Mouse (Mus musculus) brown adipose tissue, adult 24 weeks (tissue): ENCODE results near the gene Foxred2. TPM values are rescaled to one million over a fixed set of nuclear protein-coding genes. Genes with fewer than 3 reads are reported as not detected.
A peak's percentile ranks its signal among the peaks of the same experiment; 100 is the strongest.

Experiments used
- H3K27ac ChIP-seq: fragments of 200-500 bp; replicated peaks from 2 replicates; pipeline ENCODE4 v1.5.1; 2012; ENCODE audit warnings: low read depth, mild to moderate bottlenecking, low read length
- H3K4me1 ChIP-seq: fragments of 200-500 bp; 2 replicates; pipeline ENCODE4 v1.6.1; 2012; ENCODE audit warnings: low read length, mixed read lengths; ENCODE audit not compliant: control insufficient read depth, insufficient read depth, insufficient read length
- H3K4me3 ChIP-seq: fragments of 200-500 bp; 2 replicates; pipeline ENCODE4 v1.5.1; 2012; ENCODE audit warnings: low read depth, mild to moderate bottlenecking, low read length, moderate library complexity; ENCODE audit not compliant: insufficient read depth
- polyA plus RNA-seq: library from polyadenylated mRNA; stranded (reverse); fragments of >200 nt; gene quantifications from 2 replicates; pipeline ENCODE4 v1.2.4, GENCODE M21; 2012; ENCODE audit not compliant: missing spikeins, insufficient read depth, insufficient read length

The Foxred2 gene
- polyA plus RNA-seq, result 0.67 and 0.79 TPM in 2 replicates

- H3K4me1 ChIP-seq, result peaks cover 5% of the 10 kb centered on the region; the same call in 1 of the 2 replicates
- H3K4me3 ChIP-seq, result peak within 1 kb of the TSS; percentile 59
- no peak within 1 kb of the TSS for H3K27ac ChIP-seq
Measured at GRCm38 (mm10) chr15:77956404-77956901, at the start of gene Foxred2. Gene Foxred2 (minus strand): TSS chr15:77956722.

- Histone ChIP-seq H3K4me1 (no peaks in the 10 kb centered on the region), H3K27ac (no peak overlapping the region), H3K4me3 (no peak overlapping the region)
Measured at GRCm38 (mm10) chr15:78003929-78004328, 47.4 kb upstream of the Foxred2 start.

DNA sequence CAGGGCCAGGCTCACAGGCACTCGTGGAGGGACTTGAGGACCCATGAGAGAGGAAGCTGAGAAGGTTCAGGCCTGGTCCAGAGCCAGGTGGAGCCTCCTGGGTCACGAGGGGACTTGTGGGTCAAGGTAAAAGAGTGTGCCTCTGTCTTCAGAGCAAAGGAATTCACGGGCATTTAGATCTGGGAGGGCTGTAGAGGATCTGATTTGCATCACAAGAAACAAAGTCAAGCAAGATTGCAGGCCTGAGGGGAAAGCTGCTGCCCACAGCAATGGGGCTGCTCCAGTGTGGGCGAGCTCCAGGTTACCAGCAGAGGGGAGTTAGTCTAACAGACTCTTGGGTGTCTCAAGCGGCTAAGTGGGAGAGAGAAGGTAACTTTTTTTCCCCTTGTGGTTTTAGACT, 44.9 kb upstream of the Foxred2 start:
- no peak overlapping the region for H3K4me3 ChIP-seq
- H3K27ac ChIP-seq, result no peak overlapping the region
- H3K4me1 ChIP-seq, result no peaks in the 10 kb centered on the region

DNA sequence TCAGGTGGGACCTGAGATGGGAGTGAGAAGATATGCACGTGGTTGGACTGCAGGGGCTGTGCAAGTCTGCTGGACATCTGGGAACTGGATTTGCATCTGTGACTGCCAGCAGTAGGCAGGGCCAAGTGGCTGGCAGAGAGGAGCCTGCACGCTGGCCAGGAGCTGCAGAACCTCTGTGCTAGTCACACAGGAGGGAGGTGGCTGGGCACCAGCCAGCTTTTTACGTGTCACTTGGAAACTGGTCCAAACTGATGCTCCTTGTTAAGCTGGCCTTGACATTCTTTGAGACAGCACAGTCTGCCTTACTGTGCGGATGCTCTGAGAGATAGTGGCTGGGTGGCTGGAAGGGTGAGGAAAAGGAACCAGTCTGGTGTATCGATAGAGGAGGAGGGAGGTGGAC, 32.0 kb upstream of the Foxred2 start:
- Histone ChIP-seq H3K4me3 (no peak overlapping the region), H3K27ac (no peak overlapping the region), H3K4me1 (no peaks in the 10 kb centered on the region)

- no peaks in the 10 kb centered on the region for H3K4me1 ChIP-seq
- no peak overlapping the region for H3K4me3 ChIP-seq
- H3K27ac ChIP-seq, result no peak overlapping the region
Measured at GRCm38 (mm10) chr15:77983391-77983790, 26.9 kb upstream of the Foxred2 start.

GRCm38 (mm10) chr15:77982195-77982939, 25.8 kb upstream of the Foxred2 start:
- Histone ChIP-seq H3K4me3 (no peak overlapping the region), H3K4me1 (no peaks in the 10 kb centered on the region), H3K27ac (no peak overlapping the region)

DNA sequence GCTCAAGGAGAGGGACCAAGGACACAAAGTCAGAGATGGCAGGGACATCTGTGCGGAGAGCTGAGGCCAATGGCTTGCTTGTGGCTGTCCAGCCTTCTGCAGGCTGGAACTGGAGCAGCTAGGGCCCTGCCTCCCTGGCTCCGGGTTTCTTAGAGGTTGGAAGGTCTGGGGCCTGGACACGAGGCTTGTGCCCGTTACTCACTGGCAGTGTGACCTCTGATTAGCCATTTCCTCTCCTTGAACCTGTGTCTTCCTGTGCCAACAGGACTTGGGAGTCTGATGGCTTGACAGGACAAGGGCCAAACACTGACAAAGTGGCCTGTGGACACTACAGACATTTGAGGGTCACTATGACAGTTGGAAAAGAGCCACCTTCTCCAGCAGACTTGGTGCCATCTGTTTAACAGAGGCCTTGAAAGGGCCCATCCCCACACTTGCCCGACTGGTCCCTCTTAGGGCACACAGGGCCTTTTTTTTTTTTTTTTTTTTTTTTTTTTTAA, 24.7 kb upstream of the Foxred2 start:
- H3K27ac ChIP-seq, result no peak overlapping the region
- H3K4me1 ChIP-seq, result no peaks in the 10 kb centered on the region
- no peak overlapping the region for H3K4me3 ChIP-seq

GRCm38 (mm10) chr15:77979427-77979865, 22.9 kb upstream of the Foxred2 start:
- H3K4me1 ChIP-seq, result no peaks in the 10 kb centered on the region
- no peak overlapping the region for H3K27ac ChIP-seq
- no peak overlapping the region for H3K4me3 ChIP-seq

DNA sequence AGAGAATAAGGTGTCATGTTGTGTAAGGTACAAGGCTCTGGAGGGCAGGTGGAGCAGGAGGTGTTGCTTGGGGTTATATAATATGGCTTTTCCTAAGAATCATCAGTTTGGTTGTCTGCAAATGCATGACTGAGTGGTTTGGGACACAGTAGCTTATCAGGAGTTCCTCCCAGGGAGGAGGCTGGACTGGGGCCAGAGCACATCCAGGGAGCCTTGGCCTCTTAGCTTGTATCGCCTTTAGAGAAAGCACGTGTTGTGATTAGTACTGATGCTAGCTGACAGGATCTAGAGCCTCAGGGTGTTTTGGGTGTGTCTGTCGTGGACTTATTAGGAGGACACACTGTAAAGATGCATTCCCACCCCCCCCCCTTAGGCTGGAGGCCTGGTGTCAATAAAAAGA, 21.1 kb upstream of the Foxred2 start:
- Histone ChIP-seq H3K4me1 (no peaks in the 10 kb centered on the region), H3K4me3 (no peak overlapping the region), H3K27ac (no peak overlapping the region)

GRCm38 (mm10) chr15:77974165-77974841, 17.8 kb upstream of the Foxred2 start:
- no peak overlapping the region for H3K27ac ChIP-seq
- peaks cover 3% of the 10 kb centered on the region for H3K4me1 ChIP-seq
- H3K4me3 ChIP-seq, result no peak overlapping the region

DNA sequence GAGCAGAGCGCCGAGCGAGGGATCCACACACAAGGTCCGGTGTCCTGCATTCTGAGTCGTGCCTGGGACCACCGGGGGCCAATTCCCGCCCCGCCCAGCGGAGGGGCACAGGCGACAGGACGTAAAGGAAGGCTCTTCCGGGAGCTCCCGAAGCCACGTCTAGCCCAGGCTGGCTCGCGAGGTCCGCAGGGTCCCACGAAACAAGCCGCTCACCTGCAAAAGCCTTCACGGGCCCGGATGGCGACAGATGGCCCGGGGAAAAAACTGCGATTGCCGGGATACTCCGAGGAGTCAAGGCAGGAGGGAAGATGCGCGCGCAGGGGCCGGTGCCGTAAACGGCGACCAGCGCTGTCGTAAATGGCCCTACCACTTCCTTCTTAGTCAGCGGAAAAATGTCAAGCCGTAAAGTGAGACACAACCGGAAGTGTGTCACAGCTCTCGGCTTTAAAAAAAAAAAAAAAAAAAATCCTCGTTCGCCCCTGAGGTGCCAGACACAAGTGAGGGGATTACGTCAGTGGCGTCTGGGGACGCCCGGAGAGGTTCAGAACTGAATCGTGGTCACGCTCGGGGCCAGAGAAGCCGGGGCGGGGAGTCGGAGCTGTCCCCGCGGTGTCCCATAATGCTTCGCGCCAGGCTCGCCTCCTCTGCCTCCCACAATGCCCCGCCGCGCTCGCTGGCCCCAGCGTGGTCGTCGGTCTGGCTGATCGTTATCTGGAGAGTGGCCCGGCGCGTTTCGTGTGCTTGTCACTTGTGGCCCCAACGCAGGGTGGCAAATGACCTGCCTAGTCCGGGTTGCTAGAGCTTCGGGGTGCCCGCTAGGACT, 14.2 kb upstream of the Foxred2 start, which contains the start of gene Eif3d:
Gene Eif3d, minus strand, starts transcription at position 344 of the 823 bp plus-strand sequence.
- Histone ChIP-seq H3K4me1 (peaks cover 6% of the 10 kb centered on the region), H3K4me3 (peak within 1 kb of the TSS; percentile 97), H3K27ac (peak within 1 kb of the TSS; percentile 97)

GRCm38 (mm10) chr15:77969940-77970469, 13.5 kb upstream of the Foxred2 start:
- peak overlapping the region; percentile 97 for H3K4me3 ChIP-seq
- H3K4me1 ChIP-seq, result peaks cover 6% of the 10 kb centered on the region
- H3K27ac ChIP-seq, result peak overlapping the region; percentile 75

DNA sequence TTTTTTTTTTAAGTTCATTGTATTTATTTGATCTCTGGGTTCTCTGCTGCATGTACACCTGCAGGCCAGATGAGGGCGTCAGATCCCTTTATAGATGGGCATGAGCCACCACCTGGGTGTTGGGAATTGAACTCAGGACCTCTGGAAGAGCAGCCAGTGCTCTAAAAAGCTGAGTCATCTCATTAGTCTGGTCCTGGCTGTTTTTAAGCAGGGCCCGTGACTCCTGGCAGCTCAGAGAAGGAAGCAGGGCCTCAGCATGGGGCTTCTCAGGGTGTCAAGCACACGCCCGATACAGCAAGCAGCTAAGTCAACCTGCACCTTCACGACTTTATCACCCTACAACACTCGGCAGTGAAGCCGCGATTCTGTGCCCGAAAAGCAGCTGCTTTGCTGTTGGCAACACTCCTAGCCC, 8.6 kb upstream of the Foxred2 start:
- Histone ChIP-seq H3K4me3 (no peak overlapping the region), H3K4me1 (peaks cover 3% of the 10 kb centered on the region; the same call in 1 of the 2 replicates), H3K27ac (no peak overlapping the region)

DNA sequence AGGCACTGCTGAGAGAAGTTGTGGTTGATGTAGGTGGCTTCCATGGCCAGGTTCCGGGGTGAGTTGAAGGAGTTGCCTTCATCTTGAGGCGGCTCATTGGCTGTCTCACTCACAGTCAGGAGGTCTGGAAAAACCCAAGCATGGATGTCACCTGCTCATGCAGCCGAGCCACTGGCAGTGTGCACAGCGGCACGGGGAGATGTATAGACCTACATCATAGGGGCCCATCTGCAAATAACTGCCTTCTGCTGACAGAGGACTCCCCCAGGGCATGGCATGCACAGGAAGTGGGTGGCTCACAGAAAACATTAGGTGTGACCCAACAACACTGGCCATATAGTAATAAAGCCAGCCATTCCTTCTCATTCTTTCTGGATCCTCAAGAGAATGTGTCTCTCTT, 5.9 kb upstream of the Foxred2 start:
- H3K4me1 ChIP-seq, result no peaks in the 10 kb centered on the region
- H3K4me3 ChIP-seq, result no peak overlapping the region
- no peak overlapping the region for H3K27ac ChIP-seq
